ENCODE assay signal across 9 mouse cellular contexts in genomic region chr11:97628303-97628567, GRCm38 (mm10). TPM values are rescaled to one million over a fixed set of nuclear protein-coding genes. Genes with fewer than 3 reads are reported as not detected.
A peak's percentile ranks its signal among the peaks of the same experiment; 100 is the strongest.
DNase-seq lines count a peak whose midpoint lies in the region; ATAC-seq lines count a peak whose summit lies in the region.
"Had no signal": no experiment of that assay in that cellular context is flagged by ENCODE, and none has a peak within 500 bp of the region (broad histone marks: within the 10 kb centered on the region; RNA-seq: fewer than 3 reads in every experiment).

No protein-coding gene starts in this region.

- no peak overlapping the region for H3K9ac ChIP-seq in liver, embryonic 13.5 days

- H3K27ac ChIP-seq in heart, embryonic 10.5 days: peak overlapping the region; percentile 91; the same call in 1 of the 2 replicates
- no peak overlapping the region for H3K27ac ChIP-seq in liver, embryonic 13.5 days

- WGBS in heart, embryonic 10.5 days: under 1% methylated on average over 28 of the region's 28 CpGs
- 3% methylated on average over 28 of the region's 28 CpGs for WGBS in liver, embryonic 13.5 days (ENCODE audit: insufficient replicate concordance)

- no peaks in the 10 kb centered on the region for H3K36me3 ChIP-seq in heart, embryonic 10.5 days
- H3K36me3 ChIP-seq in liver, embryonic 13.5 days: no peaks in the 10 kb centered on the region

- DNase-seq in heart, embryonic 10.5 days (ENCODE audit: low spot score): no peak
- DNase-seq in heart, adult 18-20 months: no peak
- DNase-seq in urinary bladder, postnatal 25 days (ENCODE audit: low spot score): peak; percentile 22
- DNase-seq in urinary bladder, postnatal 10 days (ENCODE audit: low spot score): no peak
- no peak for DNase-seq in liver, embryonic 13.5 days
- no peak for DNase-seq in cerebellum, adult 8-10 months
- DNase-seq in thymus, postnatal 25 days: no peak

- peak overlapping the region; percentile 81 for H3K4me3 ChIP-seq in heart, embryonic 10.5 days
- H3K4me3 ChIP-seq in liver, embryonic 13.5 days (replicated peaks): peak overlapping the region; percentile 62

- H3K27me3 ChIP-seq in heart, embryonic 10.5 days (ENCODE audit: insufficient read depth, poor library complexity, severe bottlenecking): peaks cover 80% of the 10 kb centered on the region
- H3K27me3 ChIP-seq in liver, embryonic 13.5 days: peaks cover 90% of the 10 kb centered on the region

- peak overlapping the region; percentile 78 for H3K4me2 ChIP-seq in liver, embryonic 13.5 days

- peaks cover 40% of the 10 kb centered on the region for H3K4me1 ChIP-seq in heart, embryonic 10.5 days
- H3K4me1 ChIP-seq in liver, embryonic 13.5 days (replicated peaks): peaks cover 32% of the 10 kb centered on the region

- no peaks in the 10 kb centered on the region for H3K9me3 ChIP-seq in heart, embryonic 10.5 days
- H3K9me3 ChIP-seq in liver, embryonic 13.5 days (replicated peaks): no peaks in the 10 kb centered on the region

- no peak for ATAC-seq in liver, embryonic 13.5 days (ENCODE audit: low read depth)
- ATAC-seq in monocyte, adult 5-6 weeks (replicated peaks; ENCODE audit: insufficient number of reproducible peaks, low FRiP score, low TSS enrichment, poor library complexity, severe bottlenecking): no peak

RNA-seq across cellular contexts. Expression of gene Epop, which starts 1.3 kb away (rescaled TPM):
- 1.9 and 8.5 TPM in 2 replicates for polyA plus RNA-seq in heart, embryonic 10.5 days (2016; fragmentation: Nextera tagmentation; extraction: Ambion mirVana)
- total RNA-seq in heart, adult 18-20 months (2021): 1 to 10 TPM in 1 of 2 experiments, under 1 TPM in 1; 0.84 to 1.1 TPM
- polyA plus RNA-seq in liver, embryonic 13.5 days (2015; fragmentation: Nextera tagmentation; extraction: Ambion mirVana): 0.65 and 0.69 TPM in 2 replicates
- 0.75 to 1.8 TPM (median 0.95 TPM) in 3 replicates for total RNA-seq in monocyte, adult 5-6 weeks (2017)

RNA-seq across cellular contexts. Expression of gene Mllt6, which starts 35.0 kb away (rescaled TPM):
- polyA plus RNA-seq in heart, embryonic 10.5 days (2016; fragmentation: Nextera tagmentation; extraction: Ambion mirVana): 1.7 and 2.2 TPM in 2 replicates
- total RNA-seq in heart, adult 18-20 months (2021): 10 to 100 TPM; 59.5 to 60.0 TPM
- 0.17 and 0.23 TPM in 2 replicates for polyA plus RNA-seq in liver, embryonic 13.5 days (2015; fragmentation: Nextera tagmentation; extraction: Ambion mirVana)
- 34.4 to 77.7 TPM (median 40.4 TPM) in 3 replicates for total RNA-seq in monocyte, adult 5-6 weeks (2017)

RNA-seq across cellular contexts. Expression of gene Srcin1, which starts 52.2 kb away (rescaled TPM):
- polyA plus RNA-seq in heart, embryonic 10.5 days (2016; fragmentation: Nextera tagmentation; extraction: Ambion mirVana): 0.05 and 0.14 TPM in 2 replicates
- total RNA-seq in heart, adult 18-20 months (2021): under 1 TPM; 0.18 to 0.25 TPM
- 0.01 TPM in 1 of 2 replicates, not detected in the other for polyA plus RNA-seq in liver, embryonic 13.5 days (2015; fragmentation: Nextera tagmentation; extraction: Ambion mirVana)
- 0.10 to 0.58 TPM (median 0.21 TPM) in 3 replicates for total RNA-seq in monocyte, adult 5-6 weeks (2017)
- total RNA-seq: common myeloid progenitor, adult 5-6 weeks had no signal

RNA-seq across cellular contexts. Expression of gene Cisd3, which starts 57.4 kb away (rescaled TPM):
- 49.8 and 52.8 TPM in 2 replicates for polyA plus RNA-seq in heart, embryonic 10.5 days (2016; fragmentation: Nextera tagmentation; extraction: Ambion mirVana)
- 100 to 1,000 TPM; 134 to 145 TPM for total RNA-seq in heart, adult 18-20 months (2021)
- 11.7 and 13.3 TPM in 2 replicates for polyA plus RNA-seq in liver, embryonic 13.5 days (2015; fragmentation: Nextera tagmentation; extraction: Ambion mirVana)
- 5.8 to 19.1 TPM (median 6.2 TPM) in 3 replicates for total RNA-seq in monocyte, adult 5-6 weeks (2017)
